Mouse (Mus musculus) forebrain, postnatal 0 days (tissue): ENCODE data around the gene Tshz2. TPM values are rescaled to one million over a fixed set of nuclear protein-coding genes. Genes with fewer than 3 reads are reported as not detected.

ENCODE experiments used
- ATAC-seq: fragments of 200-750 bp; cut with Nextera tagmentation; 2 replicates; pipeline ENCODE4 v1.8.0; 2017; ENCODE audit warnings: mild to moderate bottlenecking, moderate library complexity
- DNase-seq: peaks from one replicate; pipeline ENCODE4 v3.0.0-alpha.2; 2015
- H3K27ac ChIP-seq: fragments of 300-500 bp; sonication (generic); 2 replicates; pipeline ENCODE4 v1.5.1; 2014; ENCODE audit warnings: low read depth, mild to moderate bottlenecking, antibody characterized with exemption, low read length, moderate library complexity, mixed read lengths
- H3K27me3 ChIP-seq: fragments of 300-500 bp; sonication (generic); 2 replicates; pipeline ENCODE4 v1.6.1; 2014; ENCODE audit warnings: mild to moderate bottlenecking, low read length, mixed read lengths; ENCODE audit not compliant: insufficient read depth
- H3K36me3 ChIP-seq: fragments of 300-500 bp; sonication (generic); 2 replicates; pipeline ENCODE4 v1.6.1; 2014; ENCODE audit warnings: mild to moderate bottlenecking, moderate library complexity; ENCODE audit not compliant: insufficient read depth
- H3K4me1 ChIP-seq: fragments of 300-500 bp; sonication (generic); 2 replicates; pipeline ENCODE4 v1.6.1; 2014; ENCODE audit warnings: antibody characterized with exemption; ENCODE audit not compliant: insufficient read depth
- H3K4me2 ChIP-seq: fragments of 300-500 bp; sonication (generic); 2 replicates; pipeline ENCODE4 v1.6.1; 2014; ENCODE audit warnings: low read depth, mild to moderate bottlenecking, moderate library complexity
- H3K4me3 ChIP-seq: fragments of 300-500 bp; sonication (generic); 2 replicates; pipeline ENCODE4 v1.5.1; 2014; ENCODE audit warnings: low read depth, low read length, mixed read lengths
- H3K9ac ChIP-seq: fragments of 300-500 bp; sonication (generic); 2 replicates; pipeline ENCODE4 v1.6.1; 2014; ENCODE audit warnings: mild to moderate bottlenecking
- H3K9me3 ChIP-seq: fragments of 300-500 bp; sonication (generic); 2 replicates; pipeline ENCODE4 v1.6.1; 2016; ENCODE audit warnings: low read length
- CTCF ChIP-seq: sonication (generic); IDR thresholded peaks from 2 replicates; pipeline ENCODE4 v1.5.1; 2016; ENCODE audit warnings: antibody characterized with exemption, control low read depth, low read depth
- WGBS: fragments of 180-500 bp; shearing (Covaris S2); extraction: QIAGEN DNeasy Blood & Tissue Kit; methylation state at CpG from one replicate; pipeline ENCODE4 v1.1.7; 2014; 5-methylcytosine and 5-hydroxymethylcytosine counted together
- polyA plus RNA-seq: library from polyadenylated mRNA; unstranded; fragments of >200 nt; fragmentation: Nextera tagmentation; extraction: Ambion mirVana; gene quantifications from 2 replicates; pipeline ENCODE4 v1.2.1, GENCODE M21; 2015
- total RNA-seq: library from RNA; depleted of rRNA; stranded (reverse); fragments of >200 nt; gene quantifications from 2 replicates; pipeline ENCODE4 v1.2.3, GENCODE M21; 2014

Tshz2 gene
- total and polyA plus RNA-seq, 2 experiments from 2014 or later, result 19.7 to 29.2 TPM

GRCm38 (mm10) chr2:170036791-170037241 lies 404.0 kb downstream of the Tshz2 start:
- peak overlapping the region; percentile 28 for H3K4me2 ChIP-seq
- DNase-seq, result no peak
- H3K9me3 ChIP-seq, result no peaks in the 10 kb centered on the region
- no peaks in the 10 kb centered on the region for H3K4me1 ChIP-seq
- no peaks in the 10 kb centered on the region for H3K36me3 ChIP-seq
- TF ChIP-seq CTCF, result no peak
- peak overlapping the region; percentile 18; the same call in 1 of the 2 replicates for H3K9ac ChIP-seq
- WGBS, result 9% methylated on average over 11 of the region's 11 CpGs
- ATAC-seq, result peak; percentile 73
- no peak overlapping the region for H3K27ac ChIP-seq
- H3K27me3 ChIP-seq, result peaks cover 42% of the 10 kb centered on the region
- H3K4me3 ChIP-seq, result no peak overlapping the region

DNA sequence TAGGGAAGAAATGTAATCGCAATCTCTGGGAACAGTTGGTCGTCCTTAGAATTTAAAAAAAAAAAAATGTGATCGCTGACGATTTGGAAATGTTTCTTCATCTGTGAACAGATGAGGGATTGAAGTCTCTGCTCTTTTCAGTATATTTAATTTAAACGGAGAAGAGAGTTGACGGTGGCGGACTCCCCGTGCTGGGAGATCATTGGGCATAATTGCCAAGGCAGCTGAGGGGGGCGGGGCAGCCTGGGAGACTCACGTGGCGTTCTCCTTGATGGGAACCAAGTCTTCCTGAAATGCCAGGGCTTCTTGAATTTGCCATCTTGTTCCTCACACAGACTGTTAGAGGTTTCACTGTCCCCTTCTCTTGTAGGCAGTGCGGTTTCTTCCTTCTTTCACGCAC lies 404.5 kb downstream of the Tshz2 start:
- Histone ChIP-seq H3K9ac (no peak overlapping the region), H3K36me3 (no peaks in the 10 kb centered on the region), H3K9me3 (no peaks in the 10 kb centered on the region), H3K27ac (no peak overlapping the region), H3K4me1 (no peaks in the 10 kb centered on the region), H3K4me2 (peak overlapping the region; percentile 28; the same call in 1 of the 2 replicates), H3K27me3 (peaks cover 42% of the 10 kb centered on the region), H3K4me3 (no peak overlapping the region)
- 25% methylated on average over 13 of the region's 13 CpGs for WGBS
- ATAC-seq, result peak; percentile 38
- DNase-seq, result peak; percentile 51
- no peak for TF ChIP-seq CTCF

- no peak for TF ChIP-seq CTCF
- Histone ChIP-seq H3K9ac (no peak overlapping the region), H3K36me3 (no peaks in the 10 kb centered on the region), H3K27ac (no peak overlapping the region), H3K4me2 (no peak overlapping the region), H3K9me3 (no peaks in the 10 kb centered on the region), H3K4me1 (no peaks in the 10 kb centered on the region), H3K27me3 (peaks cover 36% of the 10 kb centered on the region), H3K4me3 (no peak overlapping the region)
- ATAC-seq, result no peak
- WGBS, result 42% methylated on average over 14 of the region's 14 CpGs
- no peak for DNase-seq
Measured at GRCm38 (mm10) chr2:170039772-170040171, 407.0 kb downstream of the Tshz2 start.

DNA sequence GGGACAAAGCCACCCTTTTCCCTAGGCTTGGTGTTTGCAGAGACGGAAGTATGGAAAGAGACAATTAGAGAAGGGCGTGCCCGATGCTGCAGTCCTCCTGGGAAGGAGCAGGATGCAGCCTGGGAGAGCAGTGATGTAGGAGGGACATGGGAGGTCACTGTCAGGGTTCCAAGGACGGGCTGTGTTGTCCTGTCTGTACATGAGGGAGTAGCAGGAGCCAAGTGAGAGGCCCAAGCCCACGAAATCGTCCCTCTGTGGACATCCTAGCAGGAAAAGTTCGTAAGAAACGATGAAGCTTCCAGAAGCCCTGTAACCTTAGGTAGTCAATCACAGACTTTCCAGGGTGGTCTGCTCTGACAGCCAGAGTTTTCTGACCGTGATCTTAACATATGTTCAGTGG lies 408.3 kb downstream of the Tshz2 start:
- Histone ChIP-seq H3K4me2 (no peak overlapping the region), H3K4me3 (no peak overlapping the region), H3K9me3 (0 out of 2 replicates have a peak, but pooled peaks cover 3% of the 10 kb centered on the region), H3K27ac (no peak overlapping the region), H3K9ac (no peak overlapping the region), H3K4me1 (no peaks in the 10 kb centered on the region), H3K36me3 (no peaks in the 10 kb centered on the region), H3K27me3 (peaks cover 35% of the 10 kb centered on the region)
- TF ChIP-seq CTCF, result no peak
- DNase-seq, result no peak
- ATAC-seq, result no peak
- WGBS, result 73% methylated on average over 9 of the region's 9 CpGs

GRCm38 (mm10) chr2:170042471-170043213 lies 409.8 kb downstream of the Tshz2 start:
- Histone ChIP-seq H3K27me3 (peaks cover 35% of the 10 kb centered on the region), H3K9ac (no peak overlapping the region), H3K27ac (no peak overlapping the region), H3K4me3 (no peak overlapping the region), H3K36me3 (no peaks in the 10 kb centered on the region), H3K9me3 (0 out of 2 replicates have a peak, but pooled peaks cover 3% of the 10 kb centered on the region), H3K4me1 (no peaks in the 10 kb centered on the region), H3K4me2 (no peak overlapping the region)
- no peak for TF ChIP-seq CTCF
- ATAC-seq (no peak), DNase-seq (no peak)
- 80% methylated on average over 12 of the region's 12 CpGs for WGBS

DNA sequence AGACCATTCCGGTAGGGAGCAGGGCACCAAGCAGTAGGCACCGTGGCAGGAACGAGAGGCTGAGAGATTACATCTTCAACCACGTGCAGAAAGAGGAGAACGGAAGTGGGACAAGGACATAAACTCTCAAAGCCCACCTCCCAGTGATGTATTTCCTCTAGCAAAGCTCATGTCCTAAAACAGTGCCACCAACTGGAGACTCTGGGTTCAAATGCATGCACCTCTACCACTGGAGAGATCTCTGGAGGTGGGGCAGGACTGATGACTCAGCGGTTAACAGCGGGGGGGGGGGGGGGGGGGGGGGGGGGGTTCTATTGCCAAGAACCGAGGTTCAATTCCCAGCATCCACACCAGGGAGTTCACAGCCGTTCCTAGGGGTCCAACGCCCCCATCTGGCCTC lies 410.5 kb downstream of the Tshz2 start:
- H3K4me1 ChIP-seq, result no peaks in the 10 kb centered on the region
- WGBS, result 83% methylated on average over 8 of the region's 10 CpGs
- no peaks in the 10 kb centered on the region for H3K36me3 ChIP-seq
- 0 out of 2 replicates have a peak, but pooled peaks have one; percentile 9 for TF ChIP-seq CTCF
- no peak overlapping the region for H3K9ac ChIP-seq
- H3K4me2 ChIP-seq, result no peak overlapping the region
- DNase-seq (no peak), ATAC-seq (no peak)
- H3K27ac ChIP-seq, result no peak overlapping the region
- 0 out of 2 replicates have a peak, but pooled peaks cover 3% of the 10 kb centered on the region for H3K9me3 ChIP-seq
- peaks cover 35% of the 10 kb centered on the region for H3K27me3 ChIP-seq
- H3K4me3 ChIP-seq, result no peak overlapping the region

GRCm38 (mm10) chr2:170045896-170046295 lies 413.1 kb downstream of the Tshz2 start:
- no peak for ATAC-seq
- WGBS, result 84% methylated on average over 11 of the region's 11 CpGs
- no peak for TF ChIP-seq CTCF

More at GRCm38 (mm10) chr2:170045896-170046295, 413.1 kb downstream of the Tshz2 start:
- Histone ChIP-seq H3K9ac (no peak overlapping the region), H3K4me2 (no peak overlapping the region), H3K4me3 (no peak overlapping the region), H3K27me3 (peaks cover 16% of the 10 kb centered on the region), H3K9me3 (0 out of 2 replicates have a peak, but pooled peaks cover 3% of the 10 kb centered on the region), H3K4me1 (no peaks in the 10 kb centered on the region), H3K27ac (no peak overlapping the region), H3K36me3 (no peaks in the 10 kb centered on the region)
- no peak for DNase-seq
